Mouse (Mus musculus) CH12.LX (cell line): Measurements from ENCODE around the gene Lrtm2. TPM values are rescaled to one million over a fixed set of nuclear protein-coding genes. Genes with fewer than 3 reads are reported as not detected.

Experiments
- DNase-seq: peaks from one replicate; pipeline ENCODE4 v3.0.0-alpha.2; 2013; ENCODE audit errors: extremely low read depth
- H3K27ac ChIP-seq: 2 replicates; pipeline ENCODE4 v1.5.1; 2012; ENCODE audit warnings: low read depth, mild to moderate bottlenecking, control low read depth, moderate library complexity; ENCODE audit not compliant: insufficient read depth
- H3K27me3 ChIP-seq: replicated peaks from 2 replicates; pipeline ENCODE3; 2012; ENCODE audit warnings: inconsistent platforms
- H3K36me3 ChIP-seq, 2 experiments: replicated peaks in 1 of 2; 2 replicates each; pipeline versions ENCODE3 to v1.6.1; 2012; ENCODE audit warnings: inconsistent platforms in 1 of 2, low read length in 1 of 2, mild to moderate bottlenecking in 1 of 2, mixed read lengths in 1 of 2, moderate library complexity in 1 of 2; ENCODE audit not compliant: control insufficient read depth in 1 of 2, insufficient read depth in 1 of 2
- H3K4me1 ChIP-seq, 2 experiments: 2 replicates each; pipeline ENCODE4 v1.6.1; 2012; ENCODE audit warnings: inconsistent platforms in 1 of 2, moderate library complexity in 1 of 2; ENCODE audit not compliant: insufficient read depth in 2 of 2, control insufficient read depth in 1 of 2
- H3K4me2 ChIP-seq: 2 replicates; pipeline ENCODE4 v1.6.1; 2012; ENCODE audit warnings: low read depth, mild to moderate bottlenecking, control low read depth; ENCODE audit not compliant: poor library complexity, insufficient read depth, severe bottlenecking
- H3K4me3 ChIP-seq, 3 experiments: fragments of 150-350 bp in 1 of 3; sonication (generic) in 1 of 3; replicated peaks in 1 of 3; 2 replicates each; pipeline versions ENCODE3 to v1.5.1; 2011 to 2012; ENCODE audit warnings: low read depth in 2 of 3, low read length in 2 of 3, mild to moderate bottlenecking in 2 of 3, moderate library complexity in 2 of 3, control low read depth in 1 of 3, improper control_type of control experiment in 1 of 3, inconsistent platforms in 1 of 3, mixed read lengths in 1 of 3; ENCODE audit not compliant: poor library complexity in 1 of 3
- H3K79me2 ChIP-seq: replicated peaks from 2 replicates; pipeline ENCODE4 v1.6.1; 2012; ENCODE audit warnings: mild to moderate bottlenecking, moderate library complexity; ENCODE audit not compliant: control insufficient read depth, poor library complexity, insufficient read depth, severe bottlenecking; ENCODE audit errors: extremely low read depth
- H3K9ac ChIP-seq: 2 replicates; pipeline ENCODE4 v1.6.1; 2012; ENCODE audit warnings: low read depth, mild to moderate bottlenecking, control low read depth, moderate library complexity; ENCODE audit not compliant: insufficient read depth
- H3K9me3 ChIP-seq: replicated peaks from 2 replicates; pipeline ENCODE3; 2012; ENCODE audit warnings: low read length, inconsistent platforms, mixed read lengths
- BHLHE40 ChIP-seq: IDR thresholded peaks from 2 replicates; pipeline ENCODE4 v1.6.1; 2011; ENCODE audit warnings: mild to moderate bottlenecking, low read depth, low read length, improper control_type of control experiment
- CHD1 ChIP-seq: IDR thresholded peaks from 2 replicates; pipeline ENCODE4 v1.6.1; 2012; ENCODE audit warnings: low read depth, low read length, improper control_type of control experiment, inconsistent platforms
- ELF1 ChIP-seq: IDR thresholded peaks from 2 replicates; pipeline ENCODE4 v1.6.1; 2014; ENCODE audit warnings: low read depth, mild to moderate bottlenecking, inconsistent platforms, low read length, improper control_type of control experiment
- EP300 ChIP-seq: IDR thresholded peaks from 2 replicates; pipeline ENCODE4 v1.6.1; 2011; ENCODE audit warnings: low read length, improper control_type of control experiment
- ETS1 ChIP-seq: conservative IDR thresholded peaks from 2 replicates; pipeline ENCODE4 v1.6.1; 2012; ENCODE audit warnings: low read depth, mild to moderate bottlenecking, inconsistent platforms, low read length, improper control_type of control experiment, moderate library complexity
- GABPA ChIP-seq: IDR thresholded peaks from 2 replicates; pipeline ENCODE4 v1.6.1; 2012; ENCODE audit warnings: low read depth, low read length, improper control_type of control experiment, inconsistent platforms; ENCODE audit not compliant: insufficient replicate concordance
- JUND ChIP-seq: conservative IDR thresholded peaks from 2 replicates; pipeline ENCODE4 v1.6.1; 2011; ENCODE audit warnings: low read depth, low read length, improper control_type of control experiment
- MAZ ChIP-seq: IDR thresholded peaks from 2 replicates; pipeline ENCODE4 v1.6.1; 2012; ENCODE audit warnings: low read depth, mild to moderate bottlenecking, inconsistent platforms, low read length, improper control_type of control experiment, moderate library complexity
- MEF2A ChIP-seq: IDR thresholded peaks from 2 replicates; pipeline ENCODE4 v1.6.1; 2014; ENCODE audit warnings: low read depth, mild to moderate bottlenecking, inconsistent platforms, low read length, improper control_type of control experiment, borderline replicate concordance
- MYC ChIP-seq: IDR thresholded peaks from 2 replicates; pipeline ENCODE4 v1.6.1; 2011; ENCODE audit warnings: low read depth, mild to moderate bottlenecking, improper control_type of control experiment, low read length
- NRF1 ChIP-seq: IDR thresholded peaks from 2 replicates; pipeline ENCODE4 v1.6.1; 2014; ENCODE audit warnings: low read depth, mild to moderate bottlenecking, inconsistent platforms, low read length, improper control_type of control experiment, moderate library complexity
- PAX5 ChIP-seq: IDR thresholded peaks from 2 replicates; pipeline ENCODE4 v1.6.1; 2012; ENCODE audit warnings: low read length, inconsistent platforms, mixed read lengths
- RAD21 ChIP-seq: IDR thresholded peaks from 2 replicates; pipeline ENCODE4 v1.6.1; 2011; ENCODE audit warnings: low read depth, mild to moderate bottlenecking, low read length, improper control_type of control experiment, moderate library complexity
- RCOR1 ChIP-seq: conservative IDR thresholded peaks from 2 replicates; pipeline ENCODE4 v1.6.1; 2012; ENCODE audit warnings: low read depth, mild to moderate bottlenecking, inconsistent platforms, low read length, improper control_type of control experiment
- SMC3 ChIP-seq: IDR thresholded peaks from 2 replicates; pipeline ENCODE4 v1.6.1; 2011; ENCODE audit warnings: low read depth, low read length, improper control_type of control experiment
- TCF12 ChIP-seq: IDR thresholded peaks from 2 replicates; pipeline ENCODE4 v1.6.1; 2014; ENCODE audit warnings: low read depth, mild to moderate bottlenecking, inconsistent platforms, low read length, improper control_type of control experiment
- UBTF ChIP-seq: IDR thresholded peaks from 2 replicates; pipeline ENCODE4 v1.6.1; 2012; ENCODE audit warnings: low read depth, mild to moderate bottlenecking, inconsistent platforms, low read length, improper control_type of control experiment, moderate library complexity
- USF1 ChIP-seq: IDR thresholded peaks from 2 replicates; pipeline ENCODE4 v1.6.1; 2014; ENCODE audit warnings: low read depth, mild to moderate bottlenecking, inconsistent platforms, low read length, improper control_type of control experiment
- ZC3H11A ChIP-seq: IDR thresholded peaks from 2 replicates; pipeline ENCODE4 v1.6.1; 2012; ENCODE audit warnings: low read depth, mild to moderate bottlenecking, inconsistent platforms, low read length, improper control_type of control experiment
- ZNF384 ChIP-seq: IDR thresholded peaks from 2 replicates; pipeline ENCODE4 v1.6.1; 2012; ENCODE audit warnings: low read depth, low read length, improper control_type of control experiment, inconsistent platforms
- dilution Hi-C: fragments of 300-500 bp; cut with MboI; formaldehyde crosslinking; loops from 2 replicates; pipeline ENCODE4 v1.14.3; 2020; ENCODE audit warnings: low sequenced_read_pairs; ENCODE audit not compliant: extremely low pct_unique_long_range_greater_than_20kb, extremely low pct_ligation_motif_present
- in situ Hi-C: fragments of 300-500 bp; cut with MboI; formaldehyde crosslinking; loops from 3 replicates; pipeline ENCODE4 v1.14.3; 2019; ENCODE audit warnings: low sequenced_read_pairs, low pct_ligation_motif_present, low pct_unique_long_range_greater_than_20kb, mixed read lengths
- polyA plus RNA-seq: library from polyadenylated mRNA; unstranded; fragments of >175 nt; gene quantifications from 2 replicates; pipeline ENCODE4 v1.2.1, GENCODE M21; 2012; ENCODE audit warnings: low read depth; ENCODE audit not compliant: insufficient read length
- total RNA-seq, 2 experiments: library from RNA; depleted of rRNA; stranded (reverse); fragments of 300-350 nt in 1 of 2; fragments of >200 nt in 1 of 2; gene quantifications; 2 replicates each; pipeline ENCODE4 v1.2.3; 2012 to 2014

The Lrtm2 gene
- total and polyA plus RNA-seq, 3 experiments = not detected

DNA sequence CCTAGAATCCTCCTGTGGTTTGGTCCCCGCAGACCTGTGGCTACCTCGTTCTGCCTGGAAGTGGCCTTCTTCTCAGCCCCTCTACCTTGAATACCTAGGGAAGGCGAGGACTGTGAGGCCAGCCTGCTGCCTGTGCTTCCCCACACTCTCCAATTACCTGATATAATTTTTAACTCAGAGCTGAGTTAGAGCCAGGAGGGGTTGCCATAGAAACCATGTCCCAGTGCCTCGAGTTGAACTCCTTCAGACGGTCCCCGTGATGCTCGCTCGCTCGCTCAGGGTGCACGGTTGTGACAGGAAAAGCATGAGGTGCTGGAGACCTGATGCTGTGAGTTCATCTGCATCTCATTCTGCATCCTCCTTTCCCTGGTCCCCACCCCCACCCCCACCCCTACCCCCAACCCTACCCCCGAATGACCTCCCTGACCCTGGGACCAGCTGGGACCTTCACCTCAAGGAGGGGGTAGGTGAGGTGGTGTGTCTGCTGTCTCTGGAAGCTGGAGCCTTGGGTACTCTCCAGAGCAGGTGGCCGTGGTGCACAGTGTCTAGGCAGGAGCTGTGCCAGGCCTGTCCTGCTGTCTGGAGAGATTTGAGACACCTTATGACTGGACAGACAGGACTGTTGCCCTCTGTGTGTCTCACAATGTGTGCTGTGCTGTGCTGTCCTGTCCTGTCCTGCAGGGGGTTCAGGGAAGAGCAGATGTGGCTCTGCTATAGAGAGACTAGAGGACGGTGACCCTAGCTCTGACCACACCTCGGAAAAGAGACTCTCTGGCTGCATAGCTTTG, 16.8 kb downstream of the Lrtm2 start:
- H3K9me3 ChIP-seq = no peaks in the 10 kb centered on the region

DNA sequence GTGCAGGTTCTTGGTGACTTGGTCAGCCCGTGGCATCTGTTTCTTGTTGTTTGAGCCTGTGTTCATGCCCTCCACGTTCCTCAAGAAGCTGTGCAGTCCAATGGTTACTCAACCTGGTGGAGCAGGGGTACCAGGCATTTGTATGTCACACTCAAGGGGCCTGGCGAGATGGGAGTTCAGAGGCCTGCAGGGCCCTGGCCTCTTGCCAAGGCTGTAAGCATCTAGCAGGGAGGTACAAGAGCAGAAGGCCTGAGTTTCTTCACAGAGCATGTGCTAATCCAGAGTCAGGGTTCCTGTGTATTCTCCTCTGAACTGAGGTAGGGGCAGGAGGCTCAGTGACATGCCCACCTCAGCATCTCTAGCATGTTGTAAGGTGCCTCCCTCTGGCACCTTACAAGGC, 17.5 kb downstream of the Lrtm2 start:
- H3K36me3 ChIP-seq = no peaks in the 10 kb centered on the region
- H3K9me3 ChIP-seq = no peaks in the 10 kb centered on the region
- in situ Hi-C loops (no loop called here), dilution Hi-C loops (no loop called here)
- no peaks in the 10 kb centered on the region for H3K79me2 ChIP-seq
- peaks cover 96% of the 10 kb centered on the region for H3K27me3 ChIP-seq
- no peak overlapping the region for H3K9ac ChIP-seq
- TF ChIP-seq GABPA (no peak), ETS1 (no peak), ELF1 (no peak), BHLHE40 (no peak), EP300 (no peak), RAD21 (no peak), JUND (no peak), RCOR1 (no peak), SMC3 (no peak), MYC (no peak), CHD1 (no peak), MEF2A (no peak), ZC3H11A (no peak), NRF1 (no peak), USF1 (no peak), TCF12 (no peak), PAX5 (no peak), ZNF384 (no peak)
- H3K27ac ChIP-seq = no peak overlapping the region
- 0 out of 4 replicates have a peak, but pooled peaks cover 0 to 2% of the 10 kb centered on the region in 2 experiments for H3K4me1 ChIP-seq
- H3K4me3 ChIP-seq = no peak overlapping the region
- DNase-seq = no peak
- no peak overlapping the region for H3K4me2 ChIP-seq

More for the DNA sequence above, 16.8 kb downstream of the Lrtm2 start:
- Histone ChIP-seq H3K4me1 (0 out of 4 replicates have a peak, but pooled peaks cover 0 to 2% of the 10 kb centered on the region in 2 experiments), H3K36me3 (no peaks in the 10 kb centered on the region), H3K4me2 (no peak overlapping the region), H3K9ac (no peak overlapping the region), H3K27me3 (peaks cover 97% of the 10 kb centered on the region), H3K27ac (no peak overlapping the region), H3K4me3 (no peak overlapping the region), H3K79me2 (no peaks in the 10 kb centered on the region)
- in situ Hi-C loops (no loop called here), dilution Hi-C loops (no loop called here)
- DNase-seq = no peak
- TF ChIP-seq MAZ = no peak
- no peak for TF ChIP-seq GABPA
- no peak for TF ChIP-seq UBTF
- no peak for TF ChIP-seq CHD1
